Mouse (Mus musculus) layer of hippocampus, postnatal 25 days (tissue): ENCODE measurements around the gene Rpgr. TPM values are rescaled to one million over a fixed set of nuclear protein-coding genes. Genes with fewer than 3 reads are reported as not detected.

ENCODE experiments used
- DNase-seq, 2 experiments: peaks; one replicate each; pipeline ENCODE4 v3.0.0; 2022; ENCODE audit warnings: mixed read lengths in 2 of 2, low spot score in 1 of 2; ENCODE audit errors: extremely low spot score in 1 of 2
- total RNA-seq, 2 experiments: library from RNA; stranded (reverse); gene quantifications; 2 replicates each; pipeline ENCODE4 v1.2.3; 2021

Rpgr gene
- total RNA-seq, result 10 to 100 TPM; 13.4 to 17.2 TPM

DNA sequence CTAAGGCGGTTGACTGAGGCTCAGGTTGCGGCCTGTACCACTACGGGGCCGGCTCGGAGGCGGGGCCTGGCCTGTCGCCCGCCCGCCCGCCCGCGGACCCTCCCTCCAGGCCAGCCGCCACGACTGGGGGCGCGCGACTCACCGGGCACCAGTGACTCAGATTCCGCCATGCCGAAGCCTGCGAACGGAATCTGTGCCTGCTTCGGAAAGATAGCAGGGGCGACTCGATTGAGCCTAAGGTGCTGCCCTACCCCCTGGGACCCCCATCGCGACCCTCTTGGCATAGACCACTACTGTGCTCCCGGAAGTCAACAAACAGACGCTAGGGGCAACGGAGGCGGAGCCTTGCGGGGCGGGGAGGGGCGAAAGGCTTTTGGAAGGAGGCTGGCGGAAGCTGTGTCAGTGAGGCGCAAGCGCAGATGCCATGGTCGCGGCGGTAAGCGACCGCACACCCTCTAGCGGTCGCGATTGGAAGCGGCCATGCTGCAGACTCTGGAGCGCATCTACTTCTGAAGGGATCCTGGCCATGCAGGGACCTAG lies at the start of gene Rpgr:
Rpgr (minus strand) TSS at position 511 of the 540 bp plus-strand sequence.
- DNase-seq, result peak; percentile 64 to 68

DNA sequence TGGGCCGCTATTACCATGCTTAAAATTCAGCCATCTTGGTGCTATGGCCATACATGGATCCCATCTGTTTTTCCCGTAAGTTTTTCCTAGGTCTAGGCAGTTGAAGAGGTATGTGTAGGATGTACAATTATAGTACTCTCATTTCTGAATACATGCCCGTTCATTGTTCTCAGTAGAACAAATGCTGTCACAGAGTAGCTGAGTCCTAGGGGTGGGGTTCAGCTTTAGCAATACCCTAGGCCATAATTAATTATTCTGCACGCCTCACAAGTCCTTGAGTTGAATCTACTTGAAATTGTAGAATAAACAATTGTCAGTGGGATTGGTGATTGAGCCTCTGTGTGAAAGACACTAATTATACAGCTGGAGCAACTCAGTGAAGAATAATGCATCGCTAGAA lies 41.5 kb upstream of the Rpgr start:
- no peak for DNase-seq

DNA sequence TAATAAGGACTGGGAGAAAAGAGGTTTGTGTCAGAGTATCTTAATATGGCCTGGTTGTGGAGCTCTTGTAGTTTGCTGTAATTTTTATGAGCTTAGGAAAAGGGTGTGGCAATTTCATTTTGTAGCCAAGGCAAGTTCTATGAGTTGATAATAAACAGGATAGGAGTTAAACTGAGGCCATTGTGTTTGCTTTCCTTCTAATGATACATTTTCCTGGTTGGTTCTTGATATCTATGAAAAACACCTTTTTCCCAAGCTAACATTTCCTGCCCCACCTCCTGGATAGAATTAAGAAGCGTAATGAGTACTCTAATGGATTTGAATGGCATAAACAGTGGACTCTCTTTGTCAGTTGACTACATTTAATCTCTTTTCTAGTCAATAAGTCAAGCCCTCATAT lies 41.1 kb upstream of the Rpgr start:
- DNase-seq, result no peak

DNA sequence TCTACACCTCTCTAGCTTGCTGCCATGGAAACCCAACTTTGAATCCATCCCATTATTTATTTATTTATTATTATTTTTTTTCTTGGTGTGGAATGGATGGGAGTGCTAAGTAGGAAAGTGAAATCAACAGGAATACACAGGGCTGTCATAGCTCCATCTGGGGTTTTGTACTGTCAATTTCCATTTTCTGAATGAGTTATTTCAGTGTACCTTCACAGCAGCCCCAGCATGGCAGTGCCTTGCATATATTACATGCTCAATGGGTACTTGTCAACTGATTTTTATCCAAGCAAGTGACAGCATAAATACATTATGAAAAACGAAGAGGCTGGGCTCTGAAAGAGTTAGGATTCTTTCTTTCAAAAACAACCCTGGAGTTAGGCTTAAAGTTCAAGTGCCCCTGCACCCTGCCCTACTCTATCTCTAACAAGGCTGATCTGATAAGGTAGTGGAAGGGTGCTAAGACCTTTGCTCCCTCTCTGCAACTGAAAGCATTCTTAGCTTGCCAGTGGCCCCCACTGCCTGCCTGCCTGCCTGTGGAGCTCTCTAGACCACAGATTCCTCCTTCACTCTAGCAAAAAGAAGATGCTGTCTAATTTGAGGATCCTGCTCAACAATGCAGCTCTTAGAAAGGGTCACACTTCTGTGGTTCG lies 35.3 kb upstream of the Rpgr start, which contains the start of gene Otc:
Otc (plus strand) TSS at position 454 of the 653 bp plus-strand sequence.
- DNase-seq, result no peak

DNA sequence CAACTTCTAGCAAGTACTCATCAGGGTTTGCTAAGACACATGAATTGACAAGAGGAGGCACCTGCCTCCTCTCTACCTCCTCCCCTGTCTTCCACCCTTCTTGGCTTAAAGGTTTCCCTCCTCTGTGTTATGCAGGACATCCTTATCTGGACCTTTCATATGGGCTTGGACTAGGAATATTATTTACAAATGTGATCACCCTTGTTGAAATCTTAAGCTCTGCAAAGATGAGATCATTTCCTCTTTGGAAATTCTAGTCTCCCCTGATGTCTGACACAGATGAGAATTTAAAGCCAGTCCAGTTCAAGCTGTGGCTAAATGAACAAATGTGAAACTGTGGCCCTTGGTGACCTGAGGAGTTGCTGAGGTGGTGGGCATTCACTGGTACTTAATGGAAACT lies 34.6 kb upstream of the Rpgr start:
- no peak for DNase-seq

DNA sequence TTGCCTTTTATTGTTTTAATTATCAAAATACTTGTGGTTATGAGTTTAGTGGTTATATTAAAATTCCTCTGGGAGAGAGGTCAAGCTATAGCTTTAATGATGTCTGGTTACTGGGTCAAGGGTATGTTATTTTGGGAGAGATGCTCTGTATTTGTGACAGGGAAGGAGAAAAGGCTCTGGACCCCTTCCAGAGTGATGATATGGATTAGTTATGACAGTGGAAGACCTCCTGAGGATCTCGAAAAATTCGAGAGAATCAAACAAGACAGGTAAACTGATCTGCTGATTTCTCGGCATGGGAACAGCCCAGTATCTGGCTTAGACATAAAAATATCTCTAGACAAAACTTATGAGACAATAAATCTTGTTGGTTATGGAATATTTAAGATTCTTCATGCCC lies 27.2 kb upstream of the Rpgr start:
- DNase-seq, result no peak

DNA sequence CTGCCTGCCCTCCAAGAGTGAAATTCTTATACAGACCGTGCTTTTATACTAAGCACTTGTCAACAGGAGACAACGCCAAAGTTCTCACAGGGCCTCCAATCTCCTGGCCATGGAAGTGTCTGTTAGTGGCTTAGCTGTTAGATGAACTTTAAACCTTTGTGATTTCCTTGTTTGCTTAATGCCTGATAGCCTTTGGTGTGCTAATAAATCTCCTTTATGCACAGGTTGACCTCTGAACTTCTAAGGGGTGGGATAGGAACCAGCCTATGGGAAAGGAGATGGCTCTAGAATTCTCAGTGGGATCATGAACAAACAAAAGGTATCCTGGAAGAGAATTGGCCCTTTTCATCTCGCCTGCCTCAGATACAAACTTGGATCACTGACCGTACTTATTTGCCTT lies 22.8 kb upstream of the Rpgr start:
- DNase-seq, result no peak

DNA sequence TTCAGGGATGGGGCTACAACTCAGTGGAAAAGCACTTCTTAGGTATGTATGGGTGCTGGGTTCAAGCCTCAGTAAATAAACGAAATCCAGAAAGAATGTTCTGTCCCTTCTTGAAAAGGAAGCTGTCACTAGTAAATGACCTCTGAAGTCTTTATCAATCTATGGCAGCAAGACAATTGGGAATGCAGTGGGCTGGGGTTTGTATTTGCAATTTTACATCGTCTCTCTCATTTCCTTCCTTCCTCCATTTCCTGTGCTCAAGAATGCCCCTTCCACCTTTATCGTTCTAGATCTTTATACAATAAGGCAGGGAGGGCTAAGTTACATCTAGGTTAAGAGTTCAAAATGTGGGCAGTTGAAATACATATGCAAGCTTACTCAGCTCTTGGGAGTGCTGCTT lies 17.9 kb upstream of the Rpgr start:
- DNase-seq, result no peak

DNA sequence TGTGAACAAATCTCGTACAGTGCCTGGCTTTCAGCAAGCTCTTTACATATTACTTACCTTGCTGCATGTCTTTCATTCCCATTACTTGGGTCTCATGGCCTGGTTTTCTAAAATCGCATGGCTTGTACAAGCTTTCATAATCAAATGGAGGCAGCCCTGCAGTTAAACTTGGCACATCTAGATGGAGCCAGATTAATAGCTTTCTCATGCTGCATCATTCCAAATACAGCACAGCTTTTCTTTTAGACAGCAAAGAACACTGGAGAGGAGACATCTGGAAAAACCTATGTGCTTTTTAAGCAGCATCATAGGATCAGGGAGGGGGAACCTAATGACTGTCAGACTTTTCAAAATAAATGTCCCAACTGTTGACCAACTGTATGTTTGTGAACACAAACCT lies 16.3 kb upstream of the Rpgr start:
- DNase-seq, result no peak

DNA sequence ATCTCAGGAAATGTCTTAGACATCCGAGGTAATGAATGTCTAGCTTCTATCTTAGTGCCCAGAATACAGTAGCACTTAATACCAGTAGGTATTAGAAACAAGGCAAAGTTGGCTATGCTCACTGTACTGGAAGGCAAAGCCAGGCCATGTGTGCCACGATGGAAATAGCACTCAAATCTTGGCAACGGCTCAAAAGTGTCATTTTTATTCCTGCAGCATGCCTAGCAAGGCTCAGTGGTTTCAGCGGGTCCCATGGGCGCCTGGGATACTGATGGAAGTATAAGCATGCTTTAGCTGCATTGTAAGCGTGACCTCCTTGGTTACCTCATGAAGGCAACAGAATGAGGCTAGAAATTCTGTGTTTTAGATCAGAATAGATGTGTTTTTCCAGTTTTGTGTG lies 2.6 kb upstream of the Rpgr start:
- no peak for DNase-seq

DNA sequence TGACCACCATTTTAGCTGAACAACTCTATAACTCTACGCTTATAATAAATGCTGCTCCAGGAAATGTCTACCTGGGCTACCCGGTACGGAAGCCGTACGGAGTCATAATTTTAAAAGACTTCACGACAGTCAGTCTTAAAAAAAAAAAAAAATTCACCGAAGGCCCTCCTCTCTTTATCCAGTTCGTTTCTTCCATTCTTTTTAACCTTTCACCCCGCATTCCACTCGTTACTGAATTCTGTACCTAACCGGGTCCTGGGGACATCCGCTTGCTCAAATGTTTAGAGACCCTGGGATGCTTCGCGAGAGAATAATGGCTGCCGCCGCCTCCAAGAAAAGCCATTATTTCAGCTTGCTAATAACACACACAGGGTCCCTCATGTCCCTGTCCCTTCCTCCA lies 748 bp downstream of the Rpgr start:
- DNase-seq, result peak; percentile 16 to 23

DNA sequence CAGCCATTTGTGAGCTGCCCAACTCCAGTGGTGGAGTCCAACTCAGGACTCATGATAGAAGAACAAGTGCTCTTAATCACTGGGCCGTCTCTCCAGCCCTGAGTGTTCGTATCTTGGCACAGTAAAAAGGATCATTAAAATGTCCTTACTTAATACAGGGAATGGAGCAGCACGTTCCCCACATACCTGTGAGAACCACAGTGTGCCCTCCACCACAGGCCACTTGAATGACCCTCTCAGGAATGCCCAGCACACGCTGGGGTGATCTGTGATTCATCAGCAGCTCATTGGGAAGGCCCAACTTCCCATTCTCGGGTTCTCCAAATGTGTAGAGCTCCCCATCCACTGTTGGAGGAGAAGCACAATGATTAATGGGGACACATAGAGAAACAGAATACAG lies 10.8 kb downstream of the Rpgr start:
- DNase-seq, result no peak

DNA sequence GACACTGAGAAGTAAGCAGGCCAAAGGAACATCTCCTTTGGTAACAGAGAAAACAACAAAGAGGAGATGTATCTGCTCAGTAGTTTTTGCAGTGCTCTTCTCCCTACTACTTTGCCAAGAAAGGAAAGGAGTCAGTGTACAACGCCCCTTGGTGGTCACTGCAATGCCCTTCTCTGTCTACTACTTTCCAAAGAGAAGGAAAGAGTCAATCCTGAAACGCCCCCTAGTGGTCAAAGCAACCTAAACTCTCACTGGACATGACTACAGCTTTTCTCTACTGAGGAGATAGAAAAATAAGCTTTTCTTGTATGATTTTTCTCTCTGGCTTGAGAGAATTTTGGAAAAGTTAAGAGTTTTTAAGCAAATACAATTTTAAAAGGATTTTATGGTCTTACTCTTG lies 15.4 kb downstream of the Rpgr start:
- DNase-seq, result peak in 1 of 2 experiments; percentile 43

DNA sequence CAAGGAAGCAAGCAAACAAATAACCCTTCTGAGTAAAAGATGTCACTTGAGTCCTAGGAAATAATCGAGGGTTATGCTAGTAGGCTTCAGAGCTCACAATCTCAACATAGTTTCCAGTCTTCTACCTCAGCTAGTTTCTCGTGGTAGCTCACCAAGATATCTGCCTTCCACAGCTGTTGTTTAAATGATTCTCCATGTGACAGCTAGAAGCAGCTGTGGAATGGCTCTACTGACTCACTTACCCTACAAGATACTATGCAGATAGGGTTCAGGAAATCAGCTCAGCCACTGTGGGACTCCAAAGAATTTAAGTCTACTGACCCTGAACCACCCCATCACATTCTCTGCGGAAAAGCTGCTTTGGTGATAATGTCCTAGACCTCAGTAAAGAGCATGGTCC lies 64.3 kb downstream of the Rpgr start:
- DNase-seq, result no peak

DNA sequence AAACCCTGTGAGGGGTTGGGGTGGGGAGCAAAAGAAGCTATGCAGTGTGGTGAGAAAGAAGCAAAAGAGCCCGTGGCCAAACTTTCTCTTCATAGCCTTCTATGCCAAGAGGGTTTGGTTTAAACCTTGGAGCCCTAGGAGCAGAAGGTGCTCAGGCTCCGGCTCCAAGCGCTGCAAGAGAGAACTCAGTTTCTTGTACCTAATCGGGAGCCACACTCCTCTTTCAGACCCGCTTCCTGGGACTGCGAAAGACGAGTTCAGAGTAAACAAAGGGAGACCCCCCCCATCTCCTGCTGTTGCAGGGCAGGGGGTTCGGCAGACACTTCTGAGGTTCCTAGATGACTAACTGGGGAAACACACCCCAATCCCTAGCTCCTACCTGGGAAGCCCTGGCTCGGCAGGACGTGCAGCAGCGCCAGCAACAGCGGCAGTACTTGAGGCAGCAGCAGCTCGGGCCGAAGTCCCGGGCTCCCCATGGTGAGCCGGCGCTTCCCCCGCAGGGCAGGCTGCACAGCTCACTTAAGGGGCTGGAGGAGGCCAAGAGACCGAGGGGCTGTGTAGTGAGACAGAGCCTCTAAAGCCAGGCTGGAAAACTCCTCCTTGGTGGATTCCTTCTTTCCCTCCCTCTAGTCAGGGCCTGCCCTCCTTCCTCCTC lies 99.5 kb downstream of the Rpgr start, which contains the start of gene Srpx:
Srpx (minus strand) TSS at position 645 of the 655 bp plus-strand sequence.
- DNase-seq, result no peak

DNA sequence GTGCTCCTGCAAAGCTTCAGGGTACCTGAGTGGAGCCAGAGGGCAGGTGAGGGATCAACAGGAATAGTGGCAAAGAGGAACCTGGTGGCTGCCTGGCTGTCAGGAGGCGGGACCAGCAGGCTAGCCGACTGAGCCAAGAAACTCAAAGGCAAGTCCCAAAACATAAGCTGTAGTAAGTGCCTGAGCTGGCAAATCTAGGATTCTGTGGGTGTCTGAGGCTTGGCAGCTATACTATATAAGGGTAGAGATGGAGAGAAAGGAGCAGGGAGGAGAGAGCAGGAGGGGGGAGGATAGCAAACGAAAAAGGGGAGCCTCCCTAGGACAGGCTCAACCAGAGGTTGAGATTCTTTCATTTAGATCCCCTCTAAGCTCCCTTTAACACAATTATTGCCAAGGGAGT lies 100.9 kb downstream of the Rpgr start:
- no peak for DNase-seq

DNA sequence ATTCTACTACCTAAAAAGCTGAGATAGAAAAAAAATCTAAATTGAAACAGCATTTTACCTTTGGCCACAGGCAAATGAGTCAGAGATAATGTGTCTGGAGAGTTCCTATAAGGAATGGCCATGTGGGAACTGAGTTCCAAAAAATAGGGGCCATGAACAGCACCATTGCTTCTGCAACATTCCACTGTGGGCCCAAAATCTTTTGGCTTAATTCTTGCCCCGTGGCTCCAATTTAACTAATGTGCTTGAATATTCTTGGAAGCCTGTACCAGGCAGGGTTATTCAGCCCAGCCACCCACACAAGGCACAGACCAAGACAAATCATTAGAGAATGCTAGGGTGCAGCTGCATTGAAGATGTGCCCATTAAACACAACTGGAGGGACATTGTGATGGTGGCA lies 106.0 kb downstream of the Rpgr start:
- no peak for DNase-seq

DNA sequence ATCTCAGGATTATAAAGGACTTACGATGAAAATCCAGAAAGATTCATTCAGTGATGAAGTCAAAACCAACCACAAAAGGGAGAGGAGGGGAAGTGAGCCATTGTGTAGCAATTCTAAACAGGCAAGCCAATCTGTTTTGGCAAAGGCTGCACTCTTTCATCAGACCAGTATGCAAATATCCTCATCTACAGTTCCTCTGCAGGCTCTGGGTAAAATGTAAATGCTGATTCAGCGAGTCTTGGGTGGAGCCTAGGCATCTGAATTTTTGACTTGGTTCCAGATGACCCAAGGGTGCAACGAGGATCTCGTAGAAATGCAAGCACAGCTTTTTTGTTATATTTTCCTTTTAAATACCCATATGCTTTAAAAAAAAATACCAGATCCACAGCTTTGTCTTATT lies 108.2 kb downstream of the Rpgr start:
- no peak for DNase-seq

DNA sequence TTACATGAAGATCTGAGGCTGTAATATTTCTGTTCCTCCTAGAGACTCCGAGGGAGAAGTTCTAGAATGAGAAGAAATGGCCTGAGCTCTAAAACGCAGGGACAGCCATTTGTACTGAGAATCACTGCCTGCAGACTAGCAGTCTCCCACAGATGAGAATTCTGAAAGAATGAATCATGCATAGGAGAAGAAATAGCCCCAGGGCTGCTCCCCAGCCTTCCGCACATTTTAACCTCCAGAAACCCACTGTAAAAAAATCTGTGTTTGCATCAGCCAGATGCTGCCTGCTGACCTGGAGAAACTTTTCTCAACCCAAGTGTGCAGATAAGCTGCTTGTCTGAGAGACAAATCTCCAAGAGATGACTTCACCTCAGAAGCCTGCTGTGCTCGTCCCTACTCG lies 111.2 kb downstream of the Rpgr start:
- DNase-seq, result no peak

DNA sequence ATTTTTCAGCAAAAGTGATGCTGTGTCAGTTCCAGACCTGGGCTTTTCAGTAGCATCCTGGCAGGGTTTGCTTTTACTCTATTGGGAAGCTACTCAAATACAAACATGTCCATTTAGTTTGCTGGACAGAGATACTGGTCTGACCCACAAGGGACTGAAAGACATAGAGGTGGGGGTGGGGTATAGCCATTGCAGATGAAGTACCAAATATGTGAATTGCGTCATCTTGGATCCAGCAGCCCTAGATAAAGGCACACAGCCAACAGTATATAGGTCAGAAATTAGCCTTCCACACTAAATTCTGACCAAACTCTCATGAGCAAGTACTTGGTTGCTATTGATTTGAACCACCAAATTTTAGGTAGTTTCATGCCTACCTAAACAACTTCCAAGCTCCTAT lies 114.0 kb downstream of the Rpgr start:
- no peak for DNase-seq

DNA sequence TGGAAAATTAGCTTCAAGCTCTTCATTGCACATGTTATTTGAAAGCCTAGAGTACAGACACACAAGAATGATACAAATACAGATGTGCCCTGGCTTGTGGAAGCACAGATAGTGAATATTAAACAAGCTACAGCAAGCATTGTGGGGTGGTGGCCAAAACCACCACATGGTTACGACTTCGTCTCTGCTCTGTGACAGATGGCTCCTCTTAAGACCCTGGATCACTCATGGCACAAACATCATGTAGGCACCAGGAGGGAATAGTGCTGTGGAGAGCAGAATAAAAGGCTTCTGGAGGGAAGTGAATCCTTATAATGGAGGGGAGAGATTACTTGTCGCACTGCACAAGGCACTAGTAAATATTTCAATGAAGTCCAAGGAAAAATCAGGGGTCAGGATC lies 120.9 kb downstream of the Rpgr start:
- DNase-seq, result no peak

DNA sequence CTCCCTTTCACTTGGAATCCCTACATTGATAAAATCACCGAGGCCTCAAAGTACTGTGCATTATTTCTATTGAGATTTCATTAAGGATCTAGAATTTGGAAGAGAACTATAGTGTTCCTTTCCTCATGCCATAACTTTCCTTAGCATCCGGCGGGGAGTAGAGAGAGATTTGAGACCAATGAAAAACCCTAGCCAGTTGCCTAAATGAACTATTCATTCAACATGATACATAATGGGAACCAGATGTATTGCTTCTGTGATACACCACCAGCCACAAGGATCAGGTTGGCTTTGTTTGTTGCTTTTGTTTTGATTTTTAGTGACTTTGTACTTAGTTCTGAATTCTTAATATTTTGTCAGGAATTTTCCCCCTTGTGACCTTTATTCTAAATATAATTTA lies 136.3 kb downstream of the Rpgr start:
- no peak for DNase-seq
